Mouse (Mus musculus) myocyte (in vitro differentiated cells): Measurements from ENCODE around the gene Rsph4a.

Source experiments
- E2F4 ChIP-seq: IDR thresholded peaks from one replicate; pipeline ENCODE4 v1.6.1; 2011; ENCODE audit warnings: mild to moderate bottlenecking, control low read depth, moderate library complexity; ENCODE audit not compliant: insufficient read depth
- MYOD1 ChIP-seq, 3 experiments: IDR thresholded peaks; one replicate each; pipeline ENCODE4 v1.6.1; 2011; ENCODE audit warnings: control low read depth in 2 of 3, low read depth in 2 of 3, mild to moderate bottlenecking in 2 of 3, moderate library complexity in 1 of 3; ENCODE audit not compliant: insufficient read length in 2 of 3, control insufficient read depth in 1 of 3
- POLR2A ChIP-seq: IDR thresholded peaks from one replicate; pipeline ENCODE4 v1.6.1; 2011; ENCODE audit warnings: low read depth, mild to moderate bottlenecking, control low read depth, moderate library complexity; ENCODE audit not compliant: insufficient read length
- POLR2AphosphoS2 ChIP-seq: IDR thresholded peaks from one replicate; pipeline ENCODE4 v1.6.1; 2011; ENCODE audit warnings: low read depth, control low read depth; ENCODE audit not compliant: insufficient read length
- REST ChIP-seq: IDR thresholded peaks from one replicate; pipeline ENCODE4 v1.6.1; 2011; ENCODE audit warnings: mild to moderate bottlenecking, control low read depth, moderate library complexity; ENCODE audit not compliant: insufficient read depth, insufficient read length
- TCF12 ChIP-seq: IDR thresholded peaks from one replicate; pipeline ENCODE4 v1.6.1; 2011; ENCODE audit warnings: mild to moderate bottlenecking, control low read depth; ENCODE audit not compliant: poor library complexity, insufficient read depth, severe bottlenecking
- USF1 ChIP-seq: IDR thresholded peaks from one replicate; pipeline ENCODE4 v1.6.1; 2011; ENCODE audit warnings: low read depth, mild to moderate bottlenecking, control low read depth, moderate library complexity

- TF ChIP-seq TCF12 (no peak), MYOD1 (IDR thresholded peaks at IDR 0.05; ENCODE audit: control insufficient read depth in 1 of 3, insufficient read length in 2 of 3, low read depth in 2 of 3) (no peak), POLR2A (no peak), E2F4 (no peak), USF1 (no peak), POLR2AphosphoS2 (no peak), REST (no peak)
Measured at GRCm38 (mm10) chr10:33872672-33873398, 32.1 kb upstream of the Rsph4a start.
